Mouse (Mus musculus): ENCODE results near the gene Hlx. TPM values are rescaled to one million over a fixed set of nuclear protein-coding genes. Genes with fewer than 3 reads are reported as not detected.

Gene Hlx
- 1 to 10 TPM; 6.8 to 6.9 TPM for total RNA-seq (2021)
- long read RNA-seq, experiment 1, transcript Hlx-201 (4 exons, 2,278 nt) = major isoform, 12 of 13 reads
- long read RNA-seq, experiment 1, partial matches to known transcripts = 1 of 13 reads
- long read RNA-seq, experiment 1, other reads (novel, unspliced or antisense) = 0 of 13 reads
- long read RNA-seq, experiment 2, partial matches to known transcripts = 0 of 3 reads
- long read RNA-seq, experiment 2, other reads (novel, unspliced or antisense) = 0 of 3 reads

- DNase-seq = peak; percentile 83 to 91
Observed at GRCm38 (mm10) chr1:184732556-184733049, at the start of gene Hlx. Gene Hlx (minus strand): TSS chr1:184732619.

- peak; percentile 23 to 48 for DNase-seq
Observed at GRCm38 (mm10) chr1:184782161-184782513, 49.7 kb upstream of the Hlx start.

- no peak for DNase-seq
Observed at GRCm38 (mm10) chr1:184781286-184782160, 49.1 kb upstream of the Hlx start.

- DNase-seq = no peak
Observed at GRCm38 (mm10) chr1:184778157-184778556, 45.7 kb upstream of the Hlx start.

DNA sequence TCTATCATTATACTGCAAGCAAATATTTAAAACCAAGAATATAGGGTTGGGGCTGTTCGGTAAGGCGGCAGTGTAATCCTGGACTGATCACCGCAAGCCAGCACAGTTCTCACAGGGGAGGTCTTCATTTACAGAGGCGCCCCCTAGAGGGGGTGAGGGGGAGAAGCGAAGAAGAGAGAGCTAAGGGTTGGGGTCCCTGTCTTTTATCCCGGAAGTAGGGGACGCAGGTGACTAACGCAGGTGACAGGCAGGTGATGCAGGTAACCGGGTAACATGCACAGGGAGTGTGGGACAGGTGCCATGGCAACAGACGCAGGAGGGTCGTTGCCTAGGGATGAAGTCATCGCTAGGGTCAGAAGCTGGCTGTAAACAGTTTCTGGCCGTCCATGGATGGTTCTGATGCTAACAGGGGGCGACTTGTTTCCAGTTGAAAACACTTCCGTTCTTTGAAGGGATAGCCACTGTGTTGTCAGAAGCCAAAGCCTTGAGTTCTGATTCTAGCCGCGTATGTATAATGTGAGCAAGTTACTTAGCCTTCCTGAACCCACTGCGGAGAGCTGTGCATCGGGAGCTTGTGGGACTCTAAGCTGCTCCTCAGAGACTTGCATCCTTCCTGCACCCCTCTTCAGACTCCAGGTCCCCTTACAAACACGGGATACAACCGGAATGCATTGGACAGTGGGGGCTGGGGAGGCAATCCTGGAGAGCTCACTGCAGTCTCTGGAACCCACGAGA, 44.8 kb upstream of the Hlx start:
- no peak for DNase-seq

DNA sequence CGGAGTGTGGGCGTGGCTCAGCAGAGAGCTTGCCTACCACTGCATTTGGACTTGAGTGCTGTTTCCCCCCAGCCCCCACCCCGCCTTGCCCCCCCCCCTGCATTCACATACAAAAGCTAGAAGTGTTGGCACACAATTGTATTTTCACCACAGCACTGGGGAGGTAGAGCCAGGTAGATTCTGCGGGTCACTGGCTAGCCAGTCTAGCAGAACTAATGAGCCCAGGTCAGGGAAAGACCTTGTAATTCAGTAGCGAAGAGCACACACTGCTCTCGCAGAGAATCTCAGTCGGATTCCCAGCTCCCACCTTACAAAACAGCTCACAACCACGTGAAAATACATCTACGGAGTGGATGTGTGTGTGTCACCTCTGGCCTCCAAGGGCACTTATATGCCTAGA, 42.9 kb upstream of the Hlx start:
- no peak for DNase-seq

GRCm38 (mm10) chr1:184771891-184772249, 39.5 kb upstream of the Hlx start:
- no peak for DNase-seq

GRCm38 (mm10) chr1:184771202-184771890, 38.9 kb upstream of the Hlx start:
- DNase-seq = peak; percentile 77 to 94

- DNase-seq = no peak
Observed at GRCm38 (mm10) chr1:184763866-184764265, 31.4 kb upstream of the Hlx start.

DNA sequence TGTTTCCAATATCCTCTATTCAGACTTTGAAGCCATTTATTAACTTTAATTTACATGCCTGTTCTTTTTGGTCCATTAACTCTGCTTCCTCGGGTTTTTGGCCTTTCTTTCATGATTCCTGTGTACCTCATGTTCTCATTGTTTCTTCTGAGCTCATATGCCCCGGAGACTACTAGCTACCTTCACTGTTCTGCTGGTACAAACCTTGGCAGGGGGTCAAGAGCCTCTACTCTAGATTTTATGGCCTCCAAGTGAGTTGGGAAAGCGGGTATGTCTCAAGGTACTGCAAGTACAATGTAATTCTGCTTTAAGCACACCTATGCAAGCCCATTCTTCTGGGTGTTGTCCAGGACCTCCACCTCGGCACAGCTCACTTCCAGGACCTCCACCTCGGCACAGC, 30.5 kb upstream of the Hlx start:
- no peak for DNase-seq

- no peak for DNase-seq
Observed at GRCm38 (mm10) chr1:184761988-184762387, 29.6 kb upstream of the Hlx start.

DNA sequence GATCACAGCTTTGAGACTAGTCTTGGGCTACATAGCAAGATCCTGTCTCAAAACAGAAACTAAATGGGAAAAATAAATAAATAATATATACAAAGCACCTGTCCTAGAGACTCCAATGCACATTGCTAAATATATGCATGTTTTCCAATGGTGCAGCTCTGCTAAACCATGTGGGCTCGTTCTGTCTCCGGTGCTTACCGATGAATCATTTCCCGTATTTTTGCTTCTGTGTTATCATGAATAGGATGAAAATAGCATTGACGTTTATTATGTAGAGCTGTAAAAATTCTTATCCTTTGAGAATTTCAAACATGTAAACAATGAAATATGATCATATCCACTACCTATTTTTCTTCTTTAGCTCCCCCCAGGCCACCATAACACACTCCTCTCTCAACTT, 20.3 kb upstream of the Hlx start:
- no peak for DNase-seq

GRCm38 (mm10) chr1:184750114-184750664, 17.8 kb upstream of the Hlx start:
- DNase-seq = peak in 1 of 2 experiments; percentile 29

- peak; percentile 75 to 87 for DNase-seq
Observed at GRCm38 (mm10) chr1:184748692-184749152, 16.3 kb upstream of the Hlx start.

DNA sequence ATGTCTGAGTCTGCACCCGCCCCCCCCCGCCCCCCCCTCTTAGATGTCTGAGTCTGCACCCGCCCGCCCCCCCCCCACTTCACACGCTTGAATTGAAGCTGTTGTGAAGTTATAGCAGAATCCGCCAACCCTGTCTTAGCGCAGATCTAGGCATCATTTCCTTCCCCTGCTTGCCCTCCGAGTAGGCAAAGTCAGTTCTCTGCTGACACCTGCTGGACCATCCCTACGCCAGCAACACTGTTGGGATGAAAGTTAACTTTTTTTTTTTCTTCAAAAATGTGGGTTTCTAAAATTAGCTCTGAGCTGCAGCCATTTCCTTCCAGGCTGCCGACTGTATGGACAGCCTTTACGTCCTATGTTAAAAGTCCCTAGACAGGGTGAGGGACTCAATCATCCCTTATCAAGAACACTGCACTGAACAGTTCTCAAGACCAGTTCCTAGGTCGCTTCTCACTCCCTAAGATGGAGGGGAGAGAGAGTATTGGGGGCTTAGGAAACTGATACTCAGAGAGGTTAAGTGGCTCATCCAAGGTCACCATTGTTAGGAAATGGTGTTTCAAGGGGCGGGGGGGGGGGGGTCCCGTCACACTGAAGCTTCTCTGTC, 5.6 kb upstream of the Hlx start:
- DNase-seq = peak; percentile 82 to 83

DNA sequence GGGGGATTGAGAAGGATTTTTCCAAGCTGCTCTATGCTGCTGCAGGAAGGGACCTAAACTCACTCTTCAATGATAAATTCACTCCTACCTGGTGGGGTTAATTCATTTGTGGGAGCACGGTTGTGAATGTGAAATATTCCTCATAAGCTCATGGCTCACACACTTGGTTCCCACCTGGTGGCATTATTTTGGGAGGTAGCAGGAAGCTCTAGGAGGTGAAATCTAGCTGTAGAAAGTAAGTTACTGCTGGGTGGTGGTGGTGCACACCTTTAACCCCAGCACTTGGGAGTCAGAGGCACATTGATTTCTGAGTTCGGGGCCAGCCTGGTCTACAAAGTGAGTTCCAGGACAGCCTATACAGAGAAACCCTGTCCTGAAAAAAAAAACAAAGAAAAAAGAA, 4.8 kb upstream of the Hlx start:
- no peak for DNase-seq

DNA sequence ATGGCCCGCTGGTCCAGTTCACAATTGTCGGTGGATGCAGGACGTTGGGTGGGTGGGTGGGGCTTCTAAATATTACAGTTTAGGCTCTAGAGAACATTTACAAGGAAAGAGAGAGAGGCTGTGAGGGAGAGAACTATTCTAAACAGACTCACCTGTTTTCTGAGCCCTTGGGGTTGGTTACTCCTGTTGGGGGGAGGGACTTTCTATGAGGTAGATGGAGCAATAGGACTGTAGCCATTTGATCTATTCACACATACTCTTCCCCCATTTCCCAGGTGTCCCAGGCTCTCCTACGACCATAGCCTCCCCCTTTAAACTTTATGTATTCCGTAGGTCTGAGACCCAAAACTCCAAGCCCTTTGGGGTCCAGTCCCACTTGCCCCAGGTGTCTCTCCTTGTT, 3.8 kb upstream of the Hlx start:
- DNase-seq = no peak

DNA sequence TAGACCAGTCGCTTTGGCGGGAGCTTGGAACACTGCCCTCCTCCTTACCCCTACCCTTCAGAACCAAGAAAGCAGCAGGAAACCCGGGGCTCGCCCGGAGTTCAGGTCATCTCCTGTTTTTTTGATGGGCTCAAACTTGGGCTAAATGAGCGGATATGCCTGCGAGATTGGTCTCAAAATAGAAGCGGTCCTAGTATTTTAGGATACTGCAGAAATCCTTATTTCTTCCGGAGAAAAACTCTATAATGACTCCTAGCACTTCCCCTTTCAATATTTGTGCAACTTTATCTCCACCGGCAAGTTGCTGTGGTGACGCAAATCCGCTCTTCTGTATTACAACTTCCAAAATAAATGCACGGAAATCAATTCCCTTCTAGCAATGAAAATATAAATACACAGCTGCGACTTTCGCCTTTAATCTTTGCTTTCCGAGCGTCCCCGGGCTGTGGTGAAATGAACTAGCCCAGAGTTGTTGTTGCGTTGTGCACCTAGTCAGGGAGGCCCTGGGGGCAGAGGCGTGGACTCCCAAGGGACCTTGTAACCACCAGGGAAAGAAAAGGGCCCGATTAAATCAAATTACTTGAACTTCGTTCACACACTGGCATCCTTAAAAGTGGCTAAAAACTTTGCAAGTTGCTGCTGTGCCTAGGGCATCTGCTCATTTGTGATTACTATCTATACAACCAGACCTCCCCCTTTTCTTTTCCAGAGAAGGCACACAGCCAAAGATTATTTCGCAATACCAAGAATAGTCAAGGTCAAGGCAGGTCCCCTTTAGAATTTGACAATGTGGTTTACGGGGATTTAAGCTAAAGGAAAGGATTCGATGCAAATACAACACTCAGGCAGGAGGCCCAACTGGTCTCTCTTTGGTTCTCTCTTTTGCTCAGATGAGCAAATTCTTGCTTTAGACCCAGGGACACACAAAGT, 2.8 kb upstream of the Hlx start:
- DNase-seq = peak; percentile 66 to 80

DNA sequence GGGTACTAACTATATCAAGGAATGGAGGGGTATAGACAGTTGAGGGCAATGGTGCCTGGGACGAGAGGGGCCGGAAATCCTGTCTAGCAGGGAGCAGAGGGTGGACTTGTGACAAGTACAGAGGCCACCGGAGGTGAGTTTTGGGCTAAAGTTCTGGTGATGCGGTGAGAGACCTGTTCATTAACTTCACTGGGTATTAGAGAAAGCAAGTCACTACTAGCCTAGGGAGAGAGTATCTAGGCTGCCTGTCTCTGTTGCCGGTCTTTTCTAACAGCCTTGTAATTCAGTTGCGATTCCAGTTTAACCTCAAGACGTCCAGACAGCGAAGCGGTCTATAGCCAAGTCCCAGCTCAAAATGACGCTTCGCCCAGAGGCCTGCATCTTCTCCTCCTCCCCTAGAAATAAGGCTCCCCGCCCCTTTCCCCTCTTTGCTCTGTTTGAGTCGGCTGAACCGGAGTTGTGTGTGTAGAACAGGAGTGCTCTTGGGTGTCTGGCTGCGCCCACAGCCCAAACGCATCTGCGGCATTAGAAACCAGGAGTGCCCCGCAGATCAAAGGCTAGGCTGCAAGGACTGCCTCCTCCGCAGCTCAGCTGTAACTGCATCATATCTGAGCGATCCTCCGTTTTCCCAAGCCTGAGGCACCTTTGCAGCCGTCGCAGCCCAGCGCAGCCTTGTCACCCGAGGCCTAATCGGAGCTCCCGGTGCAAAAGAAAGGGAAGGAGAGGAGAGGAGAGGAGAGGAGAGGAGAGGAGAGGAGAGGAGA, 1.8 kb upstream of the Hlx start:
- DNase-seq = peak; percentile 55 to 68

Measured in heart, adult 18-20 months (tissue).